Mouse (Mus musculus): ENCODE measurements around the gene Pbx4.

The Pbx4 gene

DNA sequence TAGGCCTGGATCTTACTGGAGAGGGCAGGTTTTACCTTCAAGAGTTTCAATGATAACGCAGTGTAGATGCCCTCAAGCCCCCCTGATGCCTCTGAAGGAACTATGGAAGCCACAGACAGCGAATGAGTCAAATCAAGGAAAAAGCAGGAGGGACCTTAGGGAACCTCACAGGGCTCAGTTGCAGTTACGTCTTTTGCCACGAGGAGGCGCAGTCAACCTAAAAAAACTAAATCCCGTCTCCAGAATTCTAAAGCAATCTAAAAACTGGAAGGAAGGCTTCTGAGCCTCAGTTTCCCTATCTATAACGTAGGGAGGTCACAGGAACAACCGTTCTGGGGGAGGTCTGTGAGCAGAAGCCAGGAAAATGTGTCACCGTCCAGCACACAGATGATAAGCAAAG, 41.9 kb downstream of the Pbx4 start:
- peak; percentile 72 to 77 for DNase-seq (ENCODE audit: low spot score in 2 of 2)

DNA sequence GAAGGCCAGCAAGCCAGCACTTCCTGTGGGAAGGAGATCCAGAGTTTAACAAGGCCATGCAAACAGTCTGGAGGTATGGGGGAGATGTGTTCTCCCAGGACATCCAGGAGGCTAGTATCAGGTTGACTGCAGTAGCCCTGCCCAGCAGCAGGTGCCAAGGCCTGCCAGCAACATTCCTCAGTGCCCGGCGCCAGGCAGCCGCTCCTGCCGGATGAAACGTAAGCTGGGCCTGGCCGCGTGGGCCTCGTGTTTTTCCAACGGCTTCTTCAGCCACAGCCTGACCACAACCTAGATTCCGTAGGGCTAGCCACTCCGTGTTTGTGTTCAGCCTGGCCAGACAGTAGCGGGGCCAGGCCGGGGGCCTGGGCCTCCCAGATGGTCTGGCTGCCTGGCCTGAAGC, 42.4 kb downstream of the Pbx4 start:
- DNase-seq (ENCODE audit: low spot score in 2 of 2): no peak

DNA sequence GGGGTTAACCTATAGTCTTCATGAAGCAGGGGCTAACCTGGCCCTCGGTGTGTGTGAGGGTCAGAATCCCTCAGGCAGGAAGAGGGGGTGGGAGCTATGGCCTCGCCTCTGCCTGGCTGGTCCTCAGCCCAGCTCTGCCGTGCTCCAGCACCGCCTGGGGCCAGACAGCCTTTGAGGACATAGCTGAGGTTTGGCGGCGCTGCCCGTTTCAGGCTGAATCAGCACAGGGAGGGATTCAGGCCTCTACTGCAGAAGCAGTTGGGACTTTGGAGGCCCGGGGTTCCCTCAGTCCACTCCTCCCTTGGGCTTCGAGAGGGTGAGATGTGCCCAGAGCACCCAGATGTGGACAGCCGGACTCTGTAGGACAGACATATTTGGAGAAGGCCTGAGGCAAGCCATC, 43.8 kb downstream of the Pbx4 start:
- no peak for DNase-seq (ENCODE audit: low spot score in 2 of 2)

DNA sequence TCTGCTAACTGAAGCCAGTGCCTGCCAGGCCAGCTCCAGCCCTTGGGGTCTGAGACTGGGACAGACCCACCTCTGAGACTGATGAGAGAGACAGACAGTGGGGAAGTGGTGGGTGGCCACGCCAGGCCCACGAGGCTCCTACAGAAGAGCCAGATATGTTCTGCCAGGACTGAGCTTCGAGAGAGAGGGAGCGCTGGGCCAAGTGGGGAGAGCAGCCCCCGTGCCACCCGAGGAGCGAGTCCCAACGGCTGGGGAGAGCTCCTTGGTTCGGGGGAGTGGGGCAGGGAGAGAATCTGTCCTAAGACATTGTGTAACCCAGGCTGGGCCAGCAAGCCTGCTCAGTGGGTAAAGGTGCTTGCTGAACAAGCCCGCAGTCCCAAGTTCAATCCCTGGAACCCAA, 44.7 kb downstream of the Pbx4 start:
- no peak for DNase-seq (ENCODE audit: low spot score in 2 of 2)

DNA sequence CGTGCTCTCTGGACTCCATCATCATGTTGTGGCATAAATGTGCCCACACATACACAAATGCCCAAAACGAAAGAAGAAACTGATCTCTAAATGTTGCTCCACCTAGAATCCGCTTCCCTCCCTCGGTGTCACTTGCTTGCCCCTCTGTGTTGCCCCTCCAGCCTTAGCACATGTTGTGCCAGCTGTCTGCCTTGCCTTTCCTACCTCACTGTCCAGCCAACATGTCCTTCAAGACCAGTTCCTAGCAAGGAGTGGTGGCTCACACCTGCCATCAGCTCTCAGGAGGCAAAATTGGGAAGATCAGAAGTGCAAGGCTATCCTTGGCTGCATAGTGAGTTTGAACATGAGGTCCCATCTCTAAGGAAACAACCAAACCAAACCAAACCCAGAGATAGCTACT, 45.1 kb downstream of the Pbx4 start:
- no peak for DNase-seq (ENCODE audit: low spot score in 2 of 2)

DNA sequence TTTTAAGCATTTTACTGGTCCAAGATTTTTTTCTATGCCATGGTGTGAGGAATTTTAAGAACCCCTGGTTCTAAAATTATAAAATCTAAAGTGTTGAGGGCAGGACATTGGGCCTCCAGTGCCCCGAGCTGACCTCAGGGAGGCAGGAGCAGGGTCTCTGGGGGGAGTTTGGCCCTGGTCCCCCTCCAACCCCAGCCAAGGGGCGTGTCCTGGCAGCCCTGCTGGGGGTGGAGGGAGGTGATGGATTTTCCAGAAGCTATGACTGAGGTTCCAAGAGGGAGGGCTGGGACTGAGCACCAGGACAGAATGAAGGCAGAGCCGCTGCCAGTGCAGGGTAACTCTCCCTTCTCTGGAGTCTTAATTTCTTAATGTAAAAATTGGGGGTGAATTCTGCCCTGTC, 45.7 kb downstream of the Pbx4 start:
- no peak for DNase-seq (ENCODE audit: low spot score in 2 of 2)

DNA sequence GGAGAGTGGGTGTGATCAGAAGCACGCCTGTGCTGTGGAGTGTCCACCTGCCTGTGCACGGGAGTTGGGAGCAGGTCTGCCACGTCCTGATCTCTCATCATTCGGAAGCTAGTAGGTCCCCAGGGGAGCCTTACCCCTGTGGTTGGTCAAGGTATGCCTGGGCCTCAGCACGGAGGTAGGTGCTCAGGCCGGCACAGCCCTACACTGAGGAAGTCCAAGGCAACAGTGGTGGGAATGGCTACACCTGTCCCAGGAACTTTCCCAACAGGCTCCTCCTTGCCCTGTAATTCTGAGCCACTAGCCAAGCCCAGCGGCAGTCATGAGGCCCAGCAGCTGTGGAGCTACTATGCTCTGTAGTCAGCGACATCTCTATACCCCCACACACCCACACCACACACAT, 47.4 kb downstream of the Pbx4 start:
- DNase-seq (ENCODE audit: low spot score in 2 of 2): no peak

DNA sequence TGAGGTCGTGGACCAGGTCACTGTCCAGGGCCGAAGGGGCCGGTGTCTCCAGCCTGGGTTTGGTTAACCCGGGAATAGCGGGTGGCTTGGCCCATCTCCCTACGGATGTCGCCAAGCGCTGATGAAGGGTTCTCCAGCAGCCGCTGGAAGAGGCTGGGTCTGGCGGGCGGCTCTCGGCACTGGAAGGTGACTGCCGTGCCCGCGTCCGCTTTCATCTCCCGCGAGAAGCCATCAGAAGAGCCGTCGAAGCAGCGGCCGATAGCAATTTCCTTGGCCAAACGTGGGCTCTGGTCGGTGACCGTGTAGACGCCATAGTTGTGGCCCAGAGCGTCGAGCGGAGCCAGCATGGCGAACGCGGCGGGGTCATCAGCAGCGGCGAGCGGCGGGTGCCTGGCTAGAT, 48.5 kb downstream of the Pbx4 start:
- no peak for DNase-seq (ENCODE audit: low spot score in 2 of 2)

DNA sequence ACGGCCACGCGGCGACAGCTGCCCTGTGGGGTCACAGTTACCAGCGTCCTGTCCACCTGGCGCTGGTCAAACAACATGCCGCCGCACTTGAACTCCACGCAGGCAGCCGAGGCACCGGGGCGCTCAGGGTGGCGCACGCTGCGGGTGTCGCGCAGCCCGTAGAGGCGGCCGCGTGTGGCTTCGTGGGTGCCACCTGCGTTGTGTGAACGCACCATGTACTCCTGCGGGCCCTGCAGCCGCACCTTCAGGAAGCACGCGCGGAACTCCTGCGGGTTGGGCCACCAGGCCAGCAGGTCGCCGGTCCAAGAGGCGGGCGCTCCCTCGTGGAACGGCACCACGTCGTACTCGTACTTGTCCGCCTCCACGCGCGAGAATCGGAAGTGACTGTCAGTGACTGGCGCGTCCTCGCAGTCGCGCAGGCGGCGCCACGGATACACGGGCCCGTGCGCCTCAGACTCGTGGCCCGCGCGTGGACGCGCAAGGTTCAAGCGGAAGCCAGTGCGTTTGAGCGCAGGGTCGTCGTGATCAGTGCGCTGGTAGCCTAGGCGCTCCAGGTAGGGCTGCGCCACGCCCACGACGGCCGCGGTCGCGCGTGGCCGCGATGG, 49.1 kb downstream of the Pbx4 start:
- DNase-seq (ENCODE audit: low spot score in 2 of 2): no peak

DNA sequence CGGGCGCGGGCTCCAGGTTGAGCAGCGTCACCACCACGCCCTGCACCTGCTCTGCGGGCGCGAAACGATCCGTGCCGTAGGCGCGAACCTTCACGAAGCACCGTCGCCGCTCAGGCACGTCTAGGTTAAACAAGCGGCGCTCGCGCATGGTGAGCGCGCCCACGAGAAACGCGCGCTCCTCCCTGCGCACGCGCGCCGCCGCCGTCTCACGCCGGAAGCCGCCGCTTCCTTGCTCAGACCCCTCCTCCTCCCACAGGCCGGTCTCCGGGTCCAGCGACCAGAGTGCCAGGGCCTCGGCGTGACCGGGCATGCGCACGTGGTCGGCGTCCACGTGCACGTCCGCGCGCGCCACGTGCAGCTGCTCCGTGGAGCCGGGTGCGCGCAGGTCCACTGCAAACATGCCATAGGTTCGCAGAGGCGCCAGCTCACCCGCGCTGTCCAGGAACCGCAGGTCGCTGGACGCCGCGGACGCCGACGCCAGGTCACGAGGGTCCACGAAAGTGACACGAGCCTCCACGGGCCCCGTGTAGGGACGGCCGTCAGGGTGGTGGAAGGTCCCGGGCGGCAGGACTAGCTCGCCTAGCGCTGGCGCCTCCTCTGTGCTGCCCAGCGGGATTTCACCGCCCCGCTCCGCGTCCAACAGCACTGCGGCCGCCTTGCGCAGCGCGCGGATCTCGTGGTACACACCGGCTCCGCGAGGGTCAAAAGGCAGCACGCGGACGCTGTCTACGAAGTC, 49.9 kb downstream of the Pbx4 start:
- DNase-seq (ENCODE audit: low spot score in 2 of 2): no peak

DNA sequence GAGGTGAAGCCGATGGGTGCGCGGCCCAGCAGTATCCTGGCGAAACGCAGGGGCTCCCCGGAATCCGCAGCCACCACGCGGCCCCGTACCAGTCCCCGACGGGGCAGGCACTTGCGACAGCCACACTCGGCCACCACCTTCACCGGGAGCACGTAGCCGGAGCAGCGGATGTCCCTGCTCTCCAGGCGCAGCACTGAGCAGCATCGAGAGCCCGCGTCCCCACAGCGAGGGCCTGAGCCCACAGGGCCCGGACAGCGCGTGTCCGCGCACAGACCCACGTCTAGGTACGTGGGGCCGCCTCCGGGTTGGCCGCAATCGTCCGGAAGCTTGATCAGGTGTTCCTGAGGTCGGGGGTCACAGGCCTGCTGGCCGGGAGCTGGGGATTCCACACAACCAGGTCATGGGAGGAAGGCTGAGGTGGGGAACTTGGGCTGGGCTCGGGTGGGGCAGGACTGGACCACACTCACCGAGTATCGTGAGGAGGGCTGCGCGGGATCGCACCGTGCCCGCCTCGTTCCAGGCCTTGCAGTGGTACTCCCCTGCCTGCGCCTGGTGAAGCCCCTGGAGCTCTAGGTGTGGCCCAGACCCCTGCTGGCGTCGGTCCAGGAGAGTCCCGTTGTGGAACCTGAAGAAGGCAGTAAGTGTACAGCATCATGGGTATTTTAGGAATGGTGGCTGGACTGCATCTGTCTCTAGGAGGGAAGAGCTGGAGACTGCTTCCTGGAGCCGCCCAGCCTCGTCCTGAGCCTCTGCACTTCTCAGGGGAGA, 50.7 kb downstream of the Pbx4 start:
- no peak for DNase-seq (ENCODE audit: low spot score in 2 of 2)

DNA sequence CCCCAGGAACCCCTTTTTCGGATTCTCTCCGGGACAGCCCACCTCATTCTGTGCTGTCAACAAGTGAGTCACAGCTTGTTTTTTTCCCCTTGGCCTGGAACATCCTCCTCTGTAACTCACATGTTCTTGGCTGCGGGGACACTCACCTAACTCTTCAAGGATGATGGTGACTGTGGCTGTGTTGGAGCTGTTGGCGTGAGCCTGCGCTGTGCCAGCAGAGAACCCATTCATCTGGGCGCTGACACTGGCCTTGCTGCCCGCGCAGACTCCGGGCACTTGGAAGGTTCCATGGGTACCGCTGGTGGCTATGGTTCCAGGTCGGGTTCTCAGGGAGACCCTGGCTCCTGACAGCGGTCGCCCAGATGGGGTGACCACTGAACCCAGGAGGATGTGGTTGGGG, 51.9 kb downstream of the Pbx4 start:
- DNase-seq (ENCODE audit: low spot score in 2 of 2): no peak

DNA sequence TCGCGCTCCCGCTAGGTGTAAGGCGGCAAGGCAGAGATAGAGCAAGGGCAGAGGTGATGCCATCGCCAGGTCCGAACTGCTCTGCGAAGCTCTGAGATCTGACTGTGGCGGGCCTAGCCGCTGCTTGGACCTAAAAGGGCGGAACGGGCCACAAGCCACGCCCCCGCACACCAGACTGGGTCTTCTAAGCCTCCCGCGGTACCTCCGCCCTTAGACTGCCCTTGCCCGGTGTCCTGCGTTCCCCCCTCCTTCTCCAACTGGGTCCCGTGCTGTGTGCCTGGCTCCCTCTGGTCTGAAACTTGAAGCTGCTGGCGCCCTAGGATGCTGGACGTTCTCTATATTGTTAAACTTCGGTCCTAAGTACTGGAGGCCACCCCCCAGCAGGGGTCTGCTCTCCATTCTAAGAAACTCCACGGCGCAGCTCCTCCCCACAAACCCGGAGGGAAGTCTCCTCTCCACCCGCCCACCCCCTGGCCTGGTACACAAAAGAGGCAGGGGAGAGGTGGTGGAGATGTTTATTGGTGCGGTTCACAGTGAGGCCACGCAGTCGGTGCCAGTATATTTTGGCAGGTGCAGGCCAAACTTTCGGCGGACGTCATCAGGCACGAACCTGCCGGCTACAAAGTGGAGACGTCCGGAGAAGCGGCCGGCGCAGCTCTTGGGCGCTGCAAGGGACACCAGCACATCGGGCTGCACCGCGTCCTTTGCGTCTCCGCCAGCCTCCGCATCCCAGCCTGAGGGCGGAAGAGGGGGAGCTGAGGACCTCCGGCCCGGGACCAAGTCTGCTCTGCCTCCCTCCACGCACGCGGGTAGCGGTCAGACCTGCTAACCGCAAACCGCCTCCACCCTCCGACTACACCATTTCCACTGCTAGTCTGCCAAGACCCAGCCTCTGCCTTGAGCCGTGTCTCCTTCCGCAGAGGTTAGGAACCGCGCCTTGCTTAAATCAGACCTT, 55.3 kb downstream of the Pbx4 start, which contains the start of gene Cilp2:
Gene Cilp2, minus strand, starts transcription at position 399 of the 955 bp plus-strand sequence.
- no peak for DNase-seq (ENCODE audit: low spot score in 2 of 2)

DNA sequence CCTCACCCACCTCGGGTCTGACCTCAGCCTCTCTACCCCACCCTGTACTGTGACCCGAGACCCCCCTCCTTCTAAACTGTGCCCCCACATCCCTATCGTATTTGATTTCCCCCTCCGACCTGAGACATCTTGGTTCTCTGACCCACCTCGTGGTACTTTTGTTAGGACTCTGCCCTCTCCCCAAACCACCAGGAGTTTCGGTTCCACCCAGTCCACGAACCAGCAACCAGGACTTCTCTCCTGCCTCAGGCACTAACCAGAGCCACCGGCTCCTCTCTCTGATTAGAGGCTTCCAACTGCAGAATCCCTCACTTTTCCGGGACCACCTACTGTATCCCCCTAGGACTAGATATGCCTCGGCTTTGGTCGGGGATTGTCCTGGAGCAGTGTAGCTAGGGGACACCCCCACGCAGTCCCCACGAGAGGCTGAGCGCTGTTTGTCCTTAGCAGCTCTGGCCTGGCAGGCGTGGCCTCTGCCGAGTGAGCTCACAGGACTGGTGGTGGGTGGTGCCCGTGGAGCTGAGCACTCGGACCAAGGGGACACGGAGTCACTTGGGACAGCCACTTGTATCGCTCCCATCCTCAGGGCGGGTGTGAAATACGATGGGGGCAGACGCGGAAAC, 56.1 kb downstream of the Pbx4 start:
- DNase-seq (ENCODE audit: low spot score in 2 of 2): no peak

DNA sequence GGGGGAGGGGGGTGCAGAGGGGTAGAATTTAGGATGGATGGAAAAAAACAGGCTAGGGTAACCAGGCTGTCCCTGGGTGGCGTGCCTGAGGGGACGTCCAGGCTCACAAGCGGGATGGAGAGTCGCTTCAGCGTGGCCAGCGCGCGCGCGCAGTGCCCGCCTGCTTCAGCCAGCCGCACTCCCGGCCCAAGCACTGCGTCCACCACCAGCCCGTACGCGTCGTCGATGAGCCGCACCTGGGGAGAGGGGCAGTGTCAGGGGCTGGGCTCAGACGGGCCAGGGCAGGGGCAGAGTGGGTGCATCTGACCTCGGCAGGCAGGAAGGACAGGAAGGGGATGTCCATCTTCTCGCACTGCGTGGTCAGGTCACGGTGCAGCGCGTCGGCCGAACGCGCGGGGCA, 56.6 kb downstream of the Pbx4 start:
- no peak for DNase-seq (ENCODE audit: low spot score in 2 of 2)

DNA sequence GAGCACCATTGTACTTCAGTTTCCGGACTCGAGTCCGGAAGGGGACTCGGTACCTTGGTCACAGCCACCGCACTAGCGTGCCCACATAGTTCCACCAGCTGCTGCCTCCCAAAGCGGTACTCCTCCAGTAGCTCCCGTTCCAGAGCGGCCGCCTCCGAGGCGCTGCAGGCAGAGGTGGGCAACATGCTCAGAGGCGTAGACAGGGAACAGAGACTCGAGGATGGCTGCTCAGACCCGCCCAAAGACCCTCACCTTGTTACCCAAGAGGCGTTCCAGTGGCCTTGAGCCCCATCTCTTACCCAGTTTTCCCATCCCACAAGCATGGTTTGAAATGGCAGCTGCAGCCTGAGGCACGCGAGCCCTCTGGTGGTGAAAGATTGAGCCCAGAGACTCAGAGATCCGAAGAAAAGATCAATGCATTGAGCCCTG, 58.5 kb downstream of the Pbx4 start:
- DNase-seq (ENCODE audit: low spot score in 2 of 2): peak; percentile 53 to 57

DNA sequence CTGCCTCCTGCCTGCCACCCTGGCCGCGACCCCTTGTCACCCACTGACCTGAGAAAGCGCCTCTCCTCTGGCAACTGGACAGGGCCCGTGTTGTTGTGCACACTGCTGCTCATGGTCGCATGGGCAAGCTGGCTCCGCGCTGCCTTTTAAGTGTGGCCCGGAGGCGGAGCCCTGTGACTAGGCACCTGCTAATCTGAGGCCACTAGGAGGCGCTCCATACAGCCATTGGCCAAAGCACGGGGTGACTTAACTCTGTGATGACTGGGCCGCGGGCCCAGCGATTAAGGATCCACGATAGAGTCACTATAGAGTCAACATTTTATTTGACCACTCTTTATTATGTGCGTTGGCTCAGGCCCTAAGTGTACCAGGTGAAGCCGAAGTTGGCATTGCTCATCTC, 61.6 kb downstream of the Pbx4 start:
- peak in 1 of 2 experiments; percentile 45 for DNase-seq (ENCODE audit: low spot score in 2 of 2)

DNA sequence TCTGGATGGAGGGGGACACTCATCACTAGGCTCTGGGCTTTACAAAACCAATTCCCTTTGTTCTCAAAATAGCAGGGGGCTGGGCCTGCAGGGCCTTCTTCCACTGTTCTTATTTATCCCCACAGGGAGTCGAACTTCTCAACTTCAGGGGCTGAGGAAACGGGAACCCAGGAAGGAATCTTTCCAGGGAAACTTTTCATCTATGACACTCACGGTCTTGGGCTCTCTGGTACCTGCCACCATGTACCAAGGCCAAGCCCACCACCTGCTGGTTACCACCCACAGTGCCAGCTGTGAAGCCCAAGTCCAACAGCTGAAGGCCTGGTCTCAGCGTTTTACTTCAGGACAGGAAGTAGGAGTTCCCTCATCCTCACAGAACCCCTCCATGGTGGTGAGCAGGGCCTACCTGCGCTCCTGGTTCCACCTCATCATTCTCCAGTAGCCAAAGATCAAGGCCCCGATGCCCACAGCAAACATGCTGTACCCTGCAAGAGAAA, 62.6 kb downstream of the Pbx4 start:
- no peak for DNase-seq (ENCODE audit: low spot score in 2 of 2)

DNA sequence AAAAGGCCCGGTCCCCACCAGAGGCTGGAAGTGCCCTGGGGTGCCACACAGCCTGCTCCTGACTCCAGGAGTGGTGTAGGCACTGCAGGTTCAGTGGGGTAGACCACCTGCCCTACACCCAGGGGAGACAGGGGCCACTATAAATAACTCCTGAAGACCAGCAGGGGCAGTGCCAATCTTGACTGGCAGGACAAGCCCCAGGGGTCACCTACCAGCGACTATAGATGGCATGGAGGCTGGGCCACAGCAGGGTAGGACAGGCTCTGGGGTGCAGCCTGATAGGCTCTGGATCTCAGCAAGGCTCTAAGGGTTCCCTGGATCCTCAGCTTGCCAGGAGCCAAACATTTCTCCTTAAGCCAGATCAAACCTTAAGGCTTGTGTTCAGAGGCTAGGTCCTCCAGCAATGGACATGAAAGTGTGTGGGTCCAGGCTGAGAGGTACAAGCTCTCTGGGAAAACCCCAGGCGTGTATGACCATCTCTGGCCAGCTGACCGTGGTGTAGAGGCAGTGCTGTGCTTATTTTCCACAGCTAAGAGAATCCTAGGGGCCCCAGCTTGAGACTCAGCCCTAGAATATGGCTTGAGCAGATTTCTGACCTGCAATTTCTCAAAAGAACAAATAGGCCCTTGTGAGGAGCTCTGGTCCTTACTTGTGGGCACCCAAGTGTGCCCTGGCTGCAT, 63.6 kb downstream of the Pbx4 start:
- DNase-seq (ENCODE audit: low spot score in 2 of 2): no peak

DNA sequence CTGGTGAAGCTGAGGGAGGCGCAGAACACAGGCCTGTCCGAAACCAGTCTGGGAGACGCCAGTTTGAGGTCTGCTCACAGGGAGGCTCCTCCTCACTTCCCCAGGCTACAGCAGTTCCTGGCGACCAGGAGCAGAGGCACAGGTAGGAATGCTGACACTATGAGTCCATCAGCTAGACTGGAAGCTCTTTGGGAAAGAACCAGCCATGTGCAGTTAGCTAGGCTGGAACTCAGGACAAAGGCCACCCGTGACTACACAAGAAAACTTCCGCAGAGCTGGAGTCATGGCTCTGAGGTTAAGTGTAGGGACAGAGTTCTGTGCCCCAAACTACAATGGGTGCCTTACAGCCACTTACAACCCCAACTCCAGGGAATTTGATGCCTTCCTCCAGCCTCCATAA, 65.6 kb downstream of the Pbx4 start:
- no peak for DNase-seq (ENCODE audit: low spot score in 2 of 2)

DNA sequence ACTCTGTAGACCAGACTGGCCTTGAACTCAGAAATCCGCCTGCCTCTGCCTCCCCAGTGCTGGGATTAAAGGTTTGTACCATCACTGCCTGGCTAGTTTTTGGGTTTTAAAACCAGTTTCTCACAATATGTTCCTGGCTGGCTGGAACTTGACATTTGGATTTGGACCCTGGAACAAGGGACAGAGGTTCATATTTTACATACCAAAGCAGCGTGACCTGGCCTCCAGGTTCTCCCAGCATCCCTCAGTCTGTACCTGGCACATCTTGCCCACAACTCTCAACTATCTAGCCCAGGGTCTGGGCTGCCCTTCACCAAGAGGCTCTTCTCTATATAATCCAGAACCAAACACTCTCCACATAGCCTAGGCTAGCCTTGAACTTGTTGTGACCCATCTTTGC, 67.6 kb downstream of the Pbx4 start:
- DNase-seq (ENCODE audit: low spot score in 2 of 2): no peak

Data from frontal cortex, postnatal 25 days (tissue).